Mouse (Mus musculus) layer of hippocampus, postnatal 36 days (tissue): ENCODE results near the gene Sgo2a. TPM values are rescaled to one million over a fixed set of nuclear protein-coding genes. Genes with fewer than 3 reads are reported as not detected.
"Not testable (repeated sequence)": the region's sequence is repeated elsewhere in the genome, so short reads cannot be mapped to it uniquely, and the experiment has no call there.

Experiments
- DNase-seq, 2 experiments: peaks; one replicate each; pipeline ENCODE4 v3.0.0; 2022
- total RNA-seq, 2 experiments: library from RNA; stranded (reverse); gene quantifications; 2 replicates each; pipeline ENCODE4 v1.2.3; 2021

Gene Sgo2a
- under 1 TPM; 0.50 to 0.58 TPM for total RNA-seq

DNA sequence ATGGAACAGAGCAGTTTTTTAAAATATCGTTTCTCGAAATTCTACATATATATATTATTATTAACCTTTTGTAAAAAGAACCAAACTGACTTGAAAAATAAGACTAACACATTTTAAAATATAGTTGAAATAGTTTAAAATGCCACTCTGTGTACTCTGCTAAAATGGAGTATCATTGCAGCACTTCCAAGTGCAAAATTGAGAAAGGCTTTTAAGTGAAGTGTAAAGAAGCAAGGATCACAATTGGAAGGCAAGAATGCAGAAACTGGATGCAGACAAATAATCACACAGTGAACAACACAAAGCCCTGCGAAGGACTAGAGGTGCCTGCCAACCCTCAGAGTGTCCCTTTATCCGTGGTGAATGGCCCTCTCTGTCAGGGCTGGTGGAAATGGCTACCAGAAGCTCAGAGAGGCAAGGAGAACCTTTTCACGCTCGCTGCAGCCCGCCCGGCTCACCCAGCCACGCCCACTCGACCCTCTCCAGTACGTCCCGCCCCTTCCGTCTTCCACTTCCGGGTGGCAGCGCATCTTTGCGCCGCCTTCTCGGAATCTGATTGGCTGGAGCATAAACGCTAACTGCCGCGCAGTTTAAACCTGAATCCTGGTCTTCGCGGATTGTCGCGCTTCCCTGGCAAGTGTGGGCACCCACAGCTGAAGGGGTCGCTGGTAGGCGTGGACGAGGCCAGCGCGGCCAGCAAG lies at the start of gene Sgo2a:
Gene Sgo2a (plus strand): TSS at position 540 of the 701 bp plus-strand sequence.
- DNase-seq = peak; percentile 83 to 86

DNA sequence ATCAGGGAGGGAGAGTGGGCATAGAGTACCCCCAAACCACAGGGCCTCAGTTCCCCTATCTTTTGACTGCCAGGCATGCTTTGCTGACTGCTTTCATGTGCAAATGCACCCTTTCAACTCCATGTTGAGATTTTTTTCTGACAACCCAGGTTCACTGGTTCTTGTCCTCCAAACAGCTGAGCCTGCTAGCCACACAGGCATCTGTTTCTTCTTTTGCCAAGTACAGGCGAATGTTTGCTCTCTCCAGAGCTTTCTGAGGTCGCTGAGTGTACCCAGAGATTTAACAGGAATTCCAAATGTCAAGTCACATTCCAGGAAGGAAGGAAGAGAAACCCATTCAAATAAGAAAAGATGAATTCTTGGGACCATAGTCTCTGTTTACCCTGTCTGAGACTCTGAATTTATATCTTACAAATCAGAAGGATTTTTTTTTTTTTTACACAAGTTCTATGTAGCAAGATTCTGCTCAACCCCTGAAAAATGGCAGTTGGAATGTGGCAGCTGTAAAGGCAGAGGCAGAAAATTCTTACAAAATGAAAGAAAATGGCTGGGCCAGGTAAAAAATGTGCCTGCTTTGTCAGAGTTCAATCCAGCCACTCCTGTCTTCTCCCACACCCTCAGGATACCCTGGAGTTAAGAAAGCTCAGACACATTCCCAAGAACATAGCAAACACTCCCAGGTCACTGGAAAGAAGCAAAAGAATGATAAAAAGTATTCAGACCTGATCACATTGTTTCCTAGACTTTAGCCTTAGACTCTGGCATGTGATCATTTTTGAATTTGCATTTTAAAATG lies 48.0 kb upstream of the Sgo2a start:
- DNase-seq = no peak

DNA sequence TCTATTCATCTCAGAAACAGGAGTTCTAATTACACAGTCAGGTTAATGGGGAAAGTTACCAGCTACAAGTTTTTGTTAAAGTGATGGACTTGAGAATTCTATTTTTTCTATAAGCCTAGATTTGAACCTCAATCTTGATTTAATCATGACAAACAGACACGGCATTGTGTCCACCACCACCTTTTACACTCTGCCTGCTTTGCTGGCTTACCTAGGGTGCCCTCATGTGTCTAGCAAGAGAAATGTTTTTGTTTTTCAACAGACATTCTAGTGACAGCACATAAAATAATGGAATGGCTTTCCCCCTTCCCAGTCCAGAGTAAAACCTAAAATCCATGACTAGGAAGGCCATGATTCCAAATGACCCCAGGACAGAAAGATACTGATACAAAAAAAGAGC lies 46.6 kb upstream of the Sgo2a start:
- no peak for DNase-seq

GRCm38 (mm10) chr1:57949716-57950115 lies 46.1 kb upstream of the Sgo2a start:
- DNase-seq = no peak

DNA sequence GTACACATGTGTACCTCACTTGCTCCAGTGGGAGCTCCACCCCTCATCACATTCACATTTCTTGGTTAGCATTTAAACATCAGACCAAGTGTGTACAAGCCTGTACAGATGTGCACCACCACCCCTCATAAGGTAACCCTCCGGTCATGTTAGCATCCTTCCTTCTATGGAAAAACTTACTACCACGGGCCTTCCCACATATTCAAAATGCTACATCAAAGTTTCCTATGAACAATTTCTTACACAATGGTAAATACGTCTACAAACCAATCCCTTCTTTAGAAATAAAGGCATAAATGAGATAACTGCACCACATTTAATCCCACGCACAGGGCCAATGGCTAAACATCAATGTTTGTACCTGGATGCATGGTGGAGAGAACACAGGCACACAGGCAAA lies 43.3 kb upstream of the Sgo2a start:
- no peak for DNase-seq

GRCm38 (mm10) chr1:57953586-57954375 lies 42.0 kb upstream of the Sgo2a start:
- DNase-seq = no peak

DNA sequence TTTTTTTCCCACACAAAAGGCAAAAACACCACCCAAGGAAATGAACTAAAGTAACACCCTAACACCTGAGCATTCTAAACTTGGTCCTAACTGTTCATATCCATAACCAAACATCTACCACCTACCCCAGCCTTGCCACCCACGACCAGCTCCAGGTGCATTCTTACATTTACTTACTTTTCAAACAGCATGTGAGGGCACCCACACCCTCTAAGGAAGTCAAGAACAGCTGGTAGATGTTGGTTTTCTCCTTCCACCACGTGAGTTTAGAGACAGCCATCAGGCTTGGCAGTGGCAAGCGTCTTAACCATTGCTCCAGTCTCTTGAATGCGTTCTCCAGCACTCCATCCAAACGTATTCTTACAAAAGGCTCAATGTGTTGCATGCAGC lies 41.4 kb upstream of the Sgo2a start:
- DNase-seq = no peak

- DNase-seq = no peak
Observed at GRCm38 (mm10) chr1:57955774-57956173, 40.0 kb upstream of the Sgo2a start.

- DNase-seq = peak; percentile 94
Observed at GRCm38 (mm10) chr1:57969327-57970271, 26.2 kb upstream of the Sgo2a start.

- no peak for DNase-seq
Observed at GRCm38 (mm10) chr1:57971588-57971987, 24.2 kb upstream of the Sgo2a start.

DNA sequence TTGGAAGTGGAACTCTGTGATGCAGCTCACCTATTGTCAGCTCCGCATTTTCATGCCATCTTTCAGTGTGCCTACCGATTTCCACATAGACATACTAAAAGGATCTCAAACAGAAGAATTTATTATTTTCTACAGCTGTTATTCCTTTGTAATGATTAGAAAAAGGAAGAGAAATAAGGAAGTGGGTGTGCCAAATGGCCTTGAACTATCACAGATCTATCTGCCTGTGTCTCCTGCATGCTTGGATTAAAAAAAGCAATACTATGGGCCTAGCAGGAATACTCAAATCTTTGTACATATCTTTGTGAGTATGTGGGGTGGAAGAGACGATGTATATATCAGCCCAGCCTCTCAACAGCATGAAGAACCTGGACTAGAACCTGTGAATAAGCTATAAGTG lies 18.9 kb upstream of the Sgo2a start:
- DNase-seq = no peak

DNA sequence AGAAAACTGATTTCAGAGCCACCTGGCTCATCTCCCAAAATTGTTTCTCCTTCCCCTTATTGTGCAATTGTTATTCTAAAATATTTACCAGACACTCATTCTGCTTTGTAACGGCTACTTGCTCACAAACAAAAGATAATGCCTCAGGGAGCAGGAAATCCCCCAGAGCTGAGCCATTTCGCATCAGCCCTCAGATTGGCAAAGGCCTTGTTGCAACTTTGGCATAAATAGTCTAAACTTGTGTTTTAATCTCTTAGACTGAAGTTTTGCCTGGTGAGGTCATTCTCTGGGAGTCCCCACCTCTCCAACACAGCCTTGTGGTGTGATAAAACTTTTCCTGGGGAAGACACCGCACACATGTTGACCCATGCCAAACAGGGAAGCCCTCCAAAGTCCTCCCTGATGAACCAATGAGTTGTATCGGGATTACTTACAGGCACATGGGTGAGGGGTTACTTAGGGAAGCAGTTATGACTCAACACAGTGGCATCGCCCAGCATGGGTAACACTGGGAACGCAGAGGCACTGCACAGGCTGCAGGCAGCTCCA lies 6.6 kb upstream of the Sgo2a start:
- no peak for DNase-seq

DNA sequence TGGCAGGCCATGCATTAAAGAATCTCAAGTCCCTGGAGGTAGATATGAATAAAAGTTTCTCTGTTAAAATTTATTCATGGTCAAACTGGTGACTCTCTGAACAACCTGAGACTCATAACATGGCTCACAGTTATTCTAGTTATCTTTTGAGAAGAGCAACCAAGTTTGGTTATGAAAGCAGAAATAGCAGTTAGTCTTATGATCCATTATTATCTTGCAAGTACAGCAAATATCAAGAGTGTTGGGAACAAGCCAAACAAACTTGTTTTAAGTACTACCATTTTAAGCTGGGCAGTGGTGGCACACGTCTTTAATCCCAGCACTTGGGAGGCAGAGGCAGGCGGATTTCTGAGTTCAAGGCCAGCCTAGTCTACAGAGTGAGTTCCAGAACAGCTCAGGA lies 4.5 kb upstream of the Sgo2a start:
- DNase-seq = no peak

DNA sequence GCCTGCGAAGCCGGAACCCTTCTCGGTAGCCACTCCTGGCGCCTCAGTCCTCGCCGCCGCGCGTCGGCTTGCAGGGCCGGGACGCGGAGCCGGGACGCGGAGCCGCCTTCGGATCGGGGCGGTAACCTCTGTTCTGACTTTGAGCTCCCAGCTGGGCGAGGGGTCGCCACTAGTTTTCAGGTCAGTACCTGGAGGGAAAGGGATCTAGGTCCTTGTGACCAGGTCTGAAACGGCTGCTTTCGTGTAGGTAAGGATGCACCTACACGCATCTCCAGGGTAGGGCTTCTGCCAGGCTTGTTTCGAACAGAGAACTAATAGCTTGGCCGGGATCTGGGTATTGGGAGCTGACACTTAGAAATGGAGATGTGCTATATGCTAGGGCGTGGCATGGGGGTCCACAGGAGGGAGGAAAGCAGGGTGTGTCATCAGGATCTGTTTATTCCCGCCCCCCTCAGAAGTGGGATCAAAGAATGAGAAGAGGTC lies 403 bp downstream of the Sgo2a start:
- no peak for DNase-seq

DNA sequence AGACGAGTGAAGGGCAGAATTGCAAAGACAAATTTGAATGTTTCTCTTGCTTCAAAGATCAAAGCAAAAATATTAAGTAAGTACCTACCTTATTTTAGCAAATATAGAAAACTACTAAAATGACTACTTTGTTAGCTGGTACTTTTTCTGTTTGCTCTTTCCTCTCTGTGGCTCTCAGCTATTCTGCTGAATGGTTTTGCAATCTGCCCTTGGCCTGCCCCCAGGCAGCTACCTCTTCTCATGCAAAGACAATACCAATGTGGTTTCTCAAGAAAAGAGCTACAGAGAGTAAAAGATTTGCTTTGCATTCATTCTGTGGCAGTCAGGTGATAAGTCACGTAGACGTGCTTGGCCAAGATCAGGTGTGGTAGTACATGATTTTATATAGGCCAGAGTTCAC lies 2.4 kb downstream of the Sgo2a start:
- DNase-seq = no peak

- not testable (repeated sequence) for DNase-seq
Observed at GRCm38 (mm10) chr1:58006388-58006787, 10.6 kb downstream of the Sgo2a start.

GRCm38 (mm10) chr1:58018856-58019255 lies 23.1 kb downstream of the Sgo2a start, which contains the start of gene Kctd18:
TSS of gene Kctd18 (minus strand) at chr1:58018956.
- DNase-seq = no peak

GRCm38 (mm10) chr1:58027707-58028106 lies 31.9 kb downstream of the Sgo2a start:
- no peak for DNase-seq

DNA sequence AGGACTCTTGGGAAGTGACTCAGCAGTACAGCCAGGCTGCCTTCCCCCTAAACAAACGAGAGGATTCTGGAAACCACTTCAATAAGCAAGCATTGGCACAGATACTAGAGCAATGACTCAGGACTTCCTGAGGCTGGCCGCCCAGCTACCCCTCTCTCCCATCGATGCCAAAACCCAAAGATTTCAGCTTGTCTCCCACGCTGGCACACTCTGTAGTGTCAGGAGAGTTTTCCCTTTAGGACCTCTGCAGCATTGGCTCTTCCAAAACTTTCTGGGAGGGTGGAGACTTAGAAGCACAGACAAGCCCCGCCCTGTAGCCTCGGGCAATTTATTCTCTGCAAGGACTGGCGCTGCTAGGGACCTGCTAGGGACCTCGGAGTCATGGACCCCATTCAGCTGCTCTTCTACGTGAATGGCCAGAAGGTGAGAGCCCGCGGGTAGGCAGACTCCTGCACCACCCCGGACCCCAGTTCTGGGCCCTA lies 33.9 kb downstream of the Sgo2a start, which contains the start of gene Aox1:
Gene Aox1 (plus strand): TSS at position 296 of the 482 bp plus-strand sequence.
- DNase-seq = peak; percentile 26 to 37

DNA sequence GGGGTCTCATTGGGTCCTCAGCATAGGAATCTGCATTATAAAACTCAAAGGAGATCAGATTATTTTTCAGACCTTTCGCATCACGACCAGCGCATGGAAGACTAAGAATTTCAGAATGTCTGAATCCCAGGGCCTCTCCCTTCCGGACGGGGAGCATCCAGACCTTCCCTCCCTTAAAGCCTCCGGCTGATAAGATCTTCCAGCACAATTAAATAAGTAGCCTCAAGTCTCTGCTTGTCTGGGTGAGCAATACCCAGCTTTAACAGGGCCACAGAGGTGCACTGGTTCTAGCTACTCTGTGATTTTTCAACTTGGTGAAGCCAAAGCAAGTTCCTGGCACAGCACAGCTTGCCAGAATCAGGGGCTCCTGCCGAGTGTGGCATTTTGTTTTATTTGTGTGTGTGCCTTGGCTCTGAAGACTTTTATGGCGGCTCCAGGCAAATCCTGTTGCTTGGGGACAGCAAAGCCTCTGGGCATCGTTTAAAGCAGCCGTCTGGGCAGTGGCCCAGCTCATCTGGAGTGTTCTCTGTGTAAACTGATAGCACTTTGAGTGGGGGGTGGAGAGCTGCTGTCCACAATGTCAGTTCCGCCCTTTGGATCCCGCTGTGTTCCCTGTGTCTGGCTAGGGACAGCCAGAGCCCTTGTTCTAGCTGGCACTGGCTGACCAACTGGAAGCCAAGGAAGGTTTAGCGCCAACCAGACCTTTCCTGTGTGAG lies 34.5 kb downstream of the Sgo2a start:
- DNase-seq = peak; percentile 55 to 65
